Mouse (Mus musculus) liver, postnatal 0 days (tissue): ENCODE data around the gene Pllp.

Experiments
- CTCF ChIP-seq: sonication (generic); IDR thresholded peaks from 2 replicates; pipeline ENCODE4 v1.5.1; 2016; ENCODE audit warnings: antibody characterized with exemption, low read depth
- EP300 ChIP-seq: IDR thresholded peaks from 2 replicates; pipeline ENCODE4 v1.6.1; 2016; ENCODE audit warnings: antibody characterized with exemption, low read depth, mild to moderate bottlenecking

DNA sequence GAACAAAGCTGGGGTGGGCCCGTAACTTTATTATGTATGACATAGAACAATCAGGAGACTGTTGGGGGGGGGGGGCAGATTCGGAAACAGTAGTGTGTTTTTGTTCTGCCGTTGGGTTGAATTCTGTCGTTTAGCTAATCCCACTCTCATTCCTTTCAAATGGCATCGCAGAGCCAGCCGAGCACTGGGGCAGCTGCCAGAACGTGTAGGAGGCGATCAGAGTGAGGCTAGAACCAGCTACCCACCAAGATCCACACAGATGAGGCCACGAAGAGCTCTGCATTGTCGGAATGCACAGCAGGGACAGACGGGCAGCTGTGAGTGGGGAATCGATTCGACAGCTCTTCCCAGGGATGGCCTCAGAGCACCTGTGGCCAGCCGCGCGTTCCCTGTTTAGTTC, 3.3 kb upstream of the Pllp start:
- TF ChIP-seq EP300 (no peak), CTCF (no peak)
